Mouse (Mus musculus): ENCODE data around the gene Gfm2.

Gene Gfm2

DNA sequence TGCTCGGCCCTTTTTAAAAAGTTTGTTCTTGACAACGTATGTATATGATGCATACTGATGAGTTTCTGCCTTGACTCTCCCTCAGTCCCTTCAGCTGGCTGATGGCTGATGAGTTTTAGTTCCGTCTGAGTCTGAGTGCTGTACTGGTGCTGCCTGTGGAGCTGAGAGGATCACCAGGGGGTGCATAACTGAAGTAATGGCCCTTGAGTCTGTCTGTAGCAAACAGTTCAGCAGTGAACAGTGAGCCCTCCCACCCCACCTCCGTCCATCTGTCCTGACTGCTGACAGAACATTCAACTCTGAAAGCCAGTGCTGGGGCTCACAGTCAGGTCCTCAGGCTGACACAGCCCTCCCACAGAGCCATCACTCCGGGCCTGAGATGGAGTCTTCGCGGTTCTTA is 41.2 kb downstream of the Gfm2 start:
- CTCF ChIA-PET, result interaction anchor here in 1 of 4 experiments (1.2 kb wide), 1 partner anchor 79 kb away, joined by 3 read pairs; the partner anchor contains the start of gene Gm6169
- POLR2A ChIA-PET, result interaction anchor here (0.6 to 16.0 kb wide), 11 partner anchors 13 to 260 kb away, joined by 3 to 247 read pairs (median 7); partner anchors contain the start of genes Gfm2 (in 2 of the 4), Hexb (in 2 of the 4) and Nsa2 (in 2 of the 4)

DNA sequence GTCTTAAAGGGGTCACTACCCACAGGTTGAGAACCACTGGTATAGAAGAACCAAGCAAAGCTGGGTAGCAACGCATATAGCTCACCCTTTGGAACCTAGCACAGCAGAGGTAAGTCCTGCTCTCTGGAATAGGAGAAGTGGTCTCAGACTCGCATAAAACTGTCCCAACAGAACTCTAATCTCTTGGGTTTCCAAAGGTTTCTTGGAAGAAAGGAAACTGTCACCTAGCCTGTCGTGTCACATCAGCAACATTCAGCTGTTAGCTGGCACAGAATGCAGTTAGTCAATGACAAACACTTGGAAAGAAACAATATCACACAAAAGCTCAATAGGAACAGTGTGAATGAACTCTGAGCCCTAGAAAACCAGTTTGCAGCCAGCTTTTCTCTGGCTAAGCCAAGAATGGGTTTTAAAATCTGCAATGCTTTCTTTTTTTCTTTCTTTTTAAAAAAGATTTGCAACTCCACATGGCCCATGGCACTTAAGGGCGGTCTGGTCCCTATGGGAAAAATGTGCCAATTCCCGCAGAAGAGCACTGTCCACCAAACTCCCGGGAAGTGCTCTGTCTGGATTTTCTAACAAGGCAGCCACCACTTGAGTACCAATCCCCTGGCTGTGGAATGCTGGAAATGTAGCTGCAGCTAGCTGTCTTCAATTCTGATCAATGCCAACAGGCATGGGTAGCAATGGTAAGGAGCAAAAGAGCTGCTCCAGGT is 42.5 kb downstream of the Gfm2 start:
- POLR2A ChIA-PET, result interaction anchor here (0.5 to 16.0 kb wide), 24 partner anchors 10 to 240 kb away, joined by 3 to 247 read pairs (median 4); partner anchors contain the start of genes Gfm2 (in 3 of the 4), Nsa2 (in 3 of the 4) and Hexb (in 2 of the 4)
- CTCF ChIA-PET, result interaction anchor here in 1 of 4 experiments (1.2 to 1.3 kb wide), 2 partner anchors 15 to 37 kb away, joined by 3 read pairs; no protein-coding TSS in a partner anchor

DNA sequence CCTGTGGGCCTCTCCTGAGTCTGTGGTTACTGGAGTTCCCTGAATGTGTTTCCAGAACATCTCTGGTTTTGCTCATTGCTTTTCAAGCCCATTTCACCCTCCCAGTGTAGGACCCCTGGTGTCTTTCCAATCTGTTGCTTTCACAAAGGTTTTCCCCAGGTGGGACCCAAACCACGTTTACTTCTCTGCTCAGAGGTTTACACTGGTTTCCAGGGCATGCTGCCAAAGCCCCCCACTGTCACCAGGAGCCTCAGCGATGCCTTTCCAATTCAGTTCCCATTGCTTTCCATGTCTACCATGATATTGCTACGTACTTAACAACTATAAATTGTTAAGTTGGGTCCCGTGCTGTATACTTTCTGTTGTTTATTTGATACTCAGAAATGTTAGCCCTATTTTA is 45.1 kb downstream of the Gfm2 start:
- CTCF ChIA-PET, result interaction anchor here in 2 of 4 experiments (0.5 to 0.6 kb wide), 2 partner anchors 36 to 199 kb away, joined by 3 to 6 read pairs; no protein-coding TSS in a partner anchor

DNA sequence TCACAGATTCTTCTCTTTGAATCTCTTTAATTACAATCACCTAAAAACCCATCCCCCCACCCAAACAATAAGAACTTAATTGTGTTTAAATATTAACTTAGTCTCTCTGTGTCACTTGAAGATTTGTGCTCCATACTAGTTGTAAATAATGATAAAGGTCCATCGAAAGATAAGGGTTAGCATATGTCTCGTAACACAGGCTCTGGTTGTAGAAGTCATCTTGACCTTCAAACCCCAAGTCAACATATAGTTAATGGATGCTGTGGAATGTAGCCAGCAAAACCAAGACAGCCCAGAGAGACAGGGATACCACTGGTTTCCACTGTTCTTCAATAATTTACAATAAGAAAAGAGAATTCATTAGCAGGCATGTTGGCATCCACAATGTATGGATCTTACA is 46.4 kb downstream of the Gfm2 start:
- CTCF ChIA-PET, result no interaction called here
- POLR2A ChIA-PET, result interaction anchor here in 3 of 4 experiments (0.6 to 16.0 kb wide), 10 partner anchors 8 to 437 kb away, joined by 3 to 247 read pairs (median 8); partner anchors contain the start of gene Hexb (in 2 of the 3)

More for the DNA sequence above, 45.1 kb downstream of the Gfm2 start:
- POLR2A ChIA-PET, result interaction anchor here in 2 of 4 experiments (0.9 to 16.0 kb wide), 5 partner anchors 12 to 45 kb away, joined by 3 to 247 read pairs (median 3); partner anchors contain the start of genes Hexb (in 2 of the 2), Gfm2 (in 1 of the 2) and Nsa2 (in 1 of the 2)

DNA sequence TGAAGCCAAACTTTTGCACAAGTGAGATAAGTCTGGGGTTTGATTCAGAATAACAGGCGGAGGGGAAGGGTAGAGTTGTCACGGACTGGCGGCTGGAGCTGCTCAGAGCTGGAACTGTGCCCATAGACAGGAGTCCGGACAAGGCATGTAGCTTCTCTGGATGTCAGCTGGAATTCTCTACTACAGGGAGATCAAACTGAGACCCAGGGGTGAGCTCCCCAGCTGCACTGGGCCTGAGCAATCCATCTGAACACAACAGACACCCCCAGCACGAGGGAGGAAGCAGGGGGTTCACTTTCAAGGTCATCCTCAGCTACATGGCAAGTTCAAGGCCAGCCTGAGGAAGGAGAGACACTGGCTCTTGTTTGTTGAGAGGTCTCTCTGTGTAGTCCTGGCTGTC is 46.9 kb downstream of the Gfm2 start:
- POLR2A ChIA-PET, result interaction anchor here in 3 of 4 experiments (0.6 to 16.0 kb wide), 16 partner anchors 8 to 436 kb away, joined by 3 to 247 read pairs (median 4); partner anchors contain the start of genes Hexb (in 2 of the 3), Gfm2 (in 1 of the 3) and Nsa2 (in 1 of the 3)
- CTCF ChIA-PET, result no interaction called here

DNA sequence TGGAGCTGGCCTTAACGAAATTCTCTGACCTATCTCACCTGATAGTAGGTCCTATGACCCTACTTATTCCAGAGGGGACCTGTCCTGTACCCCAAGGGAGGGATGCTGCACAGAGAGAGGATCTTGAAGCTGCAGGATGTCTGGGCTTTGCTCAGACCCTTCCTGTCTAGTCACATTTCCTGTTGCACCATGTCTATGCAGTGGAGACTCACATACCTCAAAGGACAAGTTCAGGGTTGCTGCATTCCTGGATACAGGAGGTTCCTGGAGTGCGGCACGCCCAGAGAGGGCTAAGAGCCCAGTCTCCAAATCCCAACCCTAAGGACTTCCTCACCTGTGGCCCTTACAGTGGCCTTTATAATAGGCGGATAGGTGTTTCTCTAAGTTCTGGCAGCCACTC is 48.6 kb downstream of the Gfm2 start:
- CTCF ChIA-PET, result no interaction called here
- POLR2A ChIA-PET, result interaction anchor here (0.8 to 16.0 kb wide), 7 partner anchors 8 to 73 kb away, joined by 3 to 247 read pairs (median 4); partner anchors contain the start of gene Hexb (in 2 of the 4)

DNA sequence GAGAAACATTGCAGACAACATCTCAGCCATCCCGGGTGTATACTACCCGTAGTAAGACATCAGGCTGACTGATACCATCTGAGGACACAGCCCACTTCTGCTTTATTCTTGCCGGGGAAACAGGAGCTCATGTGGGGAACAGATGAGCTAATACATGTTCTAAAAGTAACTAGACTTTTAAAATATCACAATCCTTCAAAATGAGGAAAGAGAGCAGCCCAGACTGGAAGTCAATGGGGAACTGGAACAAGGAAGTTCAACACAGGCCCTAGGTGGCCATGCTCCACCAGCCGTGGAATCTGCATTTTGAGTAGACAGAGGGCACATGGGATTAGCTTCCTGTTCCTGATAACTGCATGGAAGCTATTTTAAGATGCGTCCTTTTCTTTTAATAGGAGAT is 50.0 kb downstream of the Gfm2 start:
- CTCF ChIA-PET, result no interaction called here
- POLR2A ChIA-PET, result interaction anchor here in 3 of 4 experiments (0.8 to 19.2 kb wide), 14 partner anchors 7 to 53 kb away, joined by 3 to 247 read pairs (median 4); partner anchors contain the start of genes Hexb (in 3 of the 3) and Enc1 (in 1 of the 3)

DNA sequence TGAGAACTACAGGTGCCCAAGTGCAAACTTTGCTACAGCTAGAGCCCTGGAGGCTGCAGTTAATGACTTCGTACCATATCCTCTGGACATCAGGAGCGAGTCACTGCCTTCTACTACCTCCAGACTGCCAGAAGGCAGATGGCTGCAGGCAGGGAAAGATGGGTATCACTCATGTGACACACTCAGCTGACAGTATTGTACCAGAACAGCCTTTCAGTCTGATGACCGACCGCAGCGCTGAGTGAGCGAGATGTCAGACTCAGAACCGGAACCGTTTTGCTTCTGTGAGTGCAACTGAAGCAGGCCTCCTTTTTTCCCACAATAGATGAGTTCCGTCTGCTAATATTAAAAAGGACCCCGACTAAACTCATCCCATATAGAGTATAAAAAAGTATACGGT is 54.9 kb downstream of the Gfm2 start:
- POLR2A ChIA-PET, result interaction anchor here (0.7 to 19.2 kb wide), 14 partner anchors 8 to 125 kb away, joined by 3 to 247 read pairs (median 6); partner anchors contain the start of genes Enc1 (in 1 of the 4), Fam169a (in 1 of the 4), Gfm2 (in 1 of the 4) and Nsa2 (in 1 of the 4)

DNA sequence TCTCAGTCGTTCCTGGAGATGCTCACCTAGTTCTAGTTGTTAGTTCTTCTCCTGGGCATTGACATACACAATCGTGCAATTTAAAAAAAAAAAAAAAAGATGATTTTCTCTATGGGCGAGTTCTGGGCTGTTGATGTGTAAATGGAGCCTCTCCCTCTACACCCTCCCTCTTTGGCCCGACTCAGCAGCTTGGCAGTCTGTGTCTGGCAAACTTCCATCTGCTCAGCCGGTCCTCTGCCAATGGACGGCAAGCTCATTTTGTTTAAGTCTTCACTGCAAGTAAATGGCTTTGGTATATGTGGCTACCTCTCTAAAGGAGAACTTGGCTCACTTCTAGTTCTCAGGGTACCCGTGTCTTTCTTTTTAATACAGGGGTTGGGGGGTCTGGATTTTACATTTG is 55.7 kb downstream of the Gfm2 start:
- POLR2A ChIA-PET, result interaction anchor here (0.6 to 19.2 kb wide), 19 partner anchors 8 to 1594 kb away, joined by 3 to 247 read pairs (median 5); partner anchors contain the start of genes Enc1 (in 1 of the 4), Fam169a (in 1 of the 4), Gfm2 (in 1 of the 4) and Nsa2 (in 1 of the 4)

More for the DNA sequence above, 54.9 kb downstream of the Gfm2 start:
- CTCF ChIA-PET, result no interaction called here

DNA sequence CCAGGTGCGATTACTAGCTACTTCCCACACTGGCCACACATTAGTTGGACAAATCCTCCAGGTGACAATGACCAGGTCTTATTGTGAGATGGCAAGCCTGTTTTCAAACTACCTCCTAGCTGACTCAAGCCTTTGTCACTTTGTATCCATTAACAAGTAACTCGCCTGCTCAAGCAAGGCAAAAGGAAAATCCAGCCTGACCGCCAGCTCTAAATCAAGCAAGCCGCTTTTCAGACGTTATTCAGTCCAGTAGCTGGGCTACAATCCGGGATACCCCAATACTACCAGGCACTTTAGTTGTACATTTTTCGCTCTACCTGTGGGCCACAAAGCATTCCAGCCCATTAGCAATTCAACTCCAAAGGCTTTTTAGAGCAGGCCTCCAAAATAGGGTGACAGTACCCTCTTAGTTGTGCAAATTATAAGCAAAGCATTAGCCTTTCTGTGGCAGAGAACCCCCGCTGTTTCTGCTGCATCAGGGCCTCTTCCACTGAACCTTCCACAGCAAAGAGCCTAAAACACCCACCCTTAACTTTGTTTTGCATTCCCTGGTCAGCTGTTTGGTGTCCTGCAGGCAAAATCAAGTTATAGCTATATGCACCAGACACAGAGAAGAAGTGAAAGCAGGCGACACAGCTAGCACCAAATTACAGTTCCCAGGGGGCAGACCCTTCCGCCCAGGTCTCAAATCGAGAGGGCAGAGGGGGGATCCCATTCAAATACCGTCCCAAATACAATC is 58.6 kb downstream of the Gfm2 start:
- POLR2A ChIA-PET, result interaction anchor here (0.6 to 19.2 kb wide), 32 partner anchors 9 to 286 kb away, joined by 3 to 247 read pairs (median 4); partner anchors contain the start of genes Gfm2 (in 2 of the 4), Nsa2 (in 2 of the 4), Enc1 (in 1 of the 4) and Fam169a (in 1 of the 4)

More for the DNA sequence above, 55.7 kb downstream of the Gfm2 start:
- CTCF ChIA-PET, result interaction anchor here in 1 of 4 experiments (0.6 kb wide), 2 partner anchors 34 to 118 kb away, joined by 3 to 11 read pairs; no protein-coding TSS in a partner anchor

DNA sequence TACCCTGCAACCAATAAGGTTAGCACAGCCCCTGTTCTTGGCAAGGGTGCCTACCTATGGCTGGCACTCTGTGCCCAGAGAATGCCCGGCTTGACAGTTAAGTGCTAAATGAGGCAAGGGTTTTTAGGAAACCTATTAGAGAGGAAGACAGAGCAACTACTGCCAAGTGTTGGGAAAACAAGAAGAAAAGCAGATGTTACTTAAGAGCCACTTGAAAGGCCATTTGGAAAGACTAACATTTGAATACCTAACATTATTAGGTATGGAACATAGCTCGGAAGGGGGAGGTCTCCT is 59.1 kb downstream of the Gfm2 start:
- ChIA-PET CTCF (interaction anchor here in 2 of 4 experiments (0.6 to 1.3 kb wide), 2 partner anchors 9 to 54 kb away, joined by 3 read pairs; no protein-coding TSS in a partner anchor), POLR2A (interaction anchor here in 2 of 4 experiments (0.9 to 19.2 kb wide), 25 partner anchors 8 to 239 kb away, joined by 3 to 247 read pairs (median 4); partner anchors contain the start of genes Gfm2 (in 2 of the 2), Nsa2 (in 2 of the 2), Enc1 (in 1 of the 2) and Fam169a (in 1 of the 2))

More for the DNA sequence above, 58.6 kb downstream of the Gfm2 start:
- CTCF ChIA-PET, result interaction anchor here in 2 of 4 experiments (0.6 to 1.3 kb wide), 3 partner anchors 10 to 53 kb away, joined by 3 read pairs; no protein-coding TSS in a partner anchor

DNA sequence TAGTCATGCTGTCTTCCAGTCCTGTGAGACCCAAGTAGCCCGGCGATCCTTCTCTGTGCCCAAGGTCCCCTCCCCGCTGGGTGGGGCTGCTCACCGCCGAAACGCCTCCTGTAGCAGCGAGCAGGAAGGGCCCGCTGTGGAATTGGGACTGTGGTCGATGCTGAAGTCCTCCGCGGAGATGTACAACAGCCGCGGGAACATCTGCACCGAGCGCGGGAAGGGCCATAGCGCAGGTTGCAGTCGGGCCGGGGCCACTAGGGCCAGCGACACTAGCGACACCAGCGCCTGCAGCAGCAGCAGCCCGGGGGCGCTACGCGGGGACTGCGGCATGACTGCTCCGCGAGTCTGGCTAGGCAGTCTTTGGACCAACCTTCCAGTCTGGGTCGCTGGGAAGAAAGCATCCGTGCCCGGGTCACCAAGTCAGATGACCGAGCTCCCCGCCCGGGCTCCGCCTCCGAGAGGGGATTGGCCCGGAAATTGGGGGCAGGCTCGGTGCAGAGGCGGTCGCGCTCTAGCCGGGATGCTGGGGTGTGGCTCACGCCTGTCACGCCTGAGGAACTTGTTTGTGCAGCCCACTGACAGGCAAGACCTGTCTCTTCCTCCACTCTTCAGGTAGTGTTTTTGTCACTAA is 60.3 kb downstream of the Gfm2 start, which contains the start of gene Hexb:
TSS of gene Hexb (minus strand) at position 426 of the 631 bp plus-strand sequence.
- CTCF ChIA-PET, result interaction anchor here in 2 of 4 experiments (0.6 to 1.0 kb wide), 3 partner anchors 10 to 1101 kb away, joined by 3 read pairs; no protein-coding TSS in a partner anchor
- POLR2A ChIA-PET, result interaction anchor here in 3 of 4 experiments (0.5 to 19.2 kb wide), 41 partner anchors 8 to 623 kb away, joined by 3 to 247 read pairs (median 4); partner anchors contain the start of genes Fam169a (in 2 of the 3), Gfm2 (in 2 of the 3) and Nsa2 (in 2 of the 3)

DNA sequence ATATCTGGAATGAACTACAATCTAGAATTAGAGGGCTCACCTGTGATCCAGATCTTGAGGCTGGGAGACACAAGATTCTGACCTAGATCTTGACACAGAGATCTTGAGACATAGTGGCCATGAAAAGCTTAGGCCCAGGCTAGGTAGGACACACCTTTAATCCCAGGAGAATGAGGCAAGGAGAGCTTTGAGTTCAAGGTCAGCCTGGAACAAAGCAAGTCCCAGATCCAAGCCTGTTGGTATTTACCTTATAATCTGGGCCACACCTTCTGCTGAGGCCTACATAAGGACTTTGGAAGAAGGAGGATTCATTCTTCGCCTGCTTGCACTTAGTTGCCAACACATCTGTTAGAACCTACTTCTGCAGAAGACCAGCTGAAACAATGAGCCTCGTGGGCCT is 61.4 kb downstream of the Gfm2 start:
- POLR2A ChIA-PET, result interaction anchor here in 3 of 4 experiments (0.8 to 19.2 kb wide), 19 partner anchors 9 to 641 kb away, joined by 3 to 247 read pairs (median 4); partner anchors contain the start of genes Gfm2 (in 3 of the 3) and Nsa2 (in 3 of the 3)
- CTCF ChIA-PET, result no interaction called here

DNA sequence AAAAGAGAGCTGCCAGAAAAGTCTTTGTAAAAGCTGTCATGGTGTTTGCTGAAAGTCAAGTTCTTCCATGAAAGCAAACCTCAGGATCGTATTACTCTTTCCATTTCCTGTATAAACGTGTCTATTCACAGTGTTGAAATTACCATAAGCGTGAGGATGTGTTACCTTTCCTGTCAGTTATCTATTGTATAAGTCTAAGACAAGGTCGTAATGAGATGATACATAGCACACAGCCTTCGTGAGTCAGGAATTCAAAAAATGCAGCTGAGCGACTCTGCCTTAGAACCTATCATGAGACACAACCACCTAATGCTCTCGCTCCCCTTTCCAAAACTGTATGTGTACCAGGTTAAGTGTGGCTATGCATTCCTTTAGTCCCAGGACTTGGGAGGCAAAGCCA is 63.3 kb downstream of the Gfm2 start:
- CTCF ChIA-PET, result no interaction called here
- POLR2A ChIA-PET, result interaction anchor here in 2 of 4 experiments (0.5 to 19.2 kb wide), 15 partner anchors 10 to 620 kb away, joined by 3 to 247 read pairs (median 3); partner anchors contain the start of genes Gfm2 (in 1 of the 2) and Nsa2 (in 1 of the 2)

DNA sequence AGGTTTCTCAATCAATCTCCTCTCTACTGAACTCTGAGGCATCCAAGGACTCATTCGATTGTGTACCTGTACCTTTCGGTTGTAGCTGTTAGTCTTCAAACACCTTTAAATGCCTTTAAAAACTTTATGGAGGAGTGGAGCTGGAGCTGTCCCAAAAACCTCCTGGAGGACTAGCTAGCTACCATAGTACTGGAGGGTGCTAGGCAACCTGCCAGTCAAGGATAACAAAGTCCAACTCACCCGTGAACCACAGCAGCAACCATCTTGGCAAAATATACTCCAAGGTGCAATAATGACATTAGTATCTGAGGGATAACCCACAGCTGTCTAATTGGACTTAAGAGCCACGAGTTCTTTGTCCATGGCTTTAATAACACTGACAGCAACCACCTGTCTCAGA is 64.2 kb downstream of the Gfm2 start:
- POLR2A ChIA-PET, result interaction anchor here in 2 of 4 experiments (1.0 to 19.2 kb wide), 12 partner anchors 7 to 619 kb away, joined by 3 to 247 read pairs (median 6); partner anchors contain the start of genes Gfm2 (in 1 of the 2) and Nsa2 (in 1 of the 2)
- CTCF ChIA-PET, result no interaction called here

DNA sequence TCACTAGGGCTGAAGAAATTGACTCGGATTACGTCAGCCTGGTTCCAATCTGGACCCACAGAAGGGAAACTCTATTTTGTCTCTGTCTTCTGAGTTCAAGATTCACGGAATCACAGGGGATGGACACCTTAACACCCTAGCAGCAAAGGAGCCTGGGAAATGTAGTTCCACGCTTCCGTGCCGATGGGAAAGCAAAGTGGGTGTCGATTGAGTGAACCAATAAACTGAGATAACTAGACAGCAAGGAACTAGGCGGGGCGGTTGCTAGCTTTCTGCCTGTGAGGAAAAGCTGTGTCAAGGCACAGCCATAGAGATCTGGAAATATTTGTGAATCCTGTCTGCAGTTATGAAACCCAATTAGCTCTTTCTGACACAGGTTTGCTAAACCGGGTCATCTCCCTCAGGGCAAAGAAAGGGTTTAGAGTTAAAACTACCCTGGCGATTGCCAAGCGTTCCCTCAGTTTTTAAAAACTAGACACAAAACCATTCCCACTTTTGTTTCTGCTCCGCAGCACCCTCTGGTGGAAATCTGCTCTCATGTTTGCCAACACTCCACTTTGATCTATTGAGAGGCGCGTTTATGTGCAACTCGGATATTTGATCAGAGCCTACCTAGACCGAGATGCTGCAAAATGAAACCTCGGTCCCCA is 67.4 kb downstream of the Gfm2 start:
- ChIA-PET POLR2A (interaction anchor here in 3 of 4 experiments (0.8 to 19.2 kb wide), 26 partner anchors 9 to 280 kb away, joined by 3 to 191 read pairs (median 4); partner anchors contain the start of genes Gfm2 (in 3 of the 3), Nsa2 (in 3 of the 3) and Fam169a (in 1 of the 3)), CTCF (interaction anchor here in 3 of 4 experiments (0.6 to 1.4 kb wide), 6 partner anchors 11 to 734 kb away, joined by 3 to 6 read pairs (median 3); no protein-coding TSS in a partner anchor)

All from embryonic stem cell, embryonic (primary cell).